Mouse (Mus musculus): ENCODE measurements around the gene Fmc1. TPM values are rescaled to one million over a fixed set of nuclear protein-coding genes. Genes with fewer than 3 reads are reported as not detected.
A peak's percentile ranks its signal among the peaks of the same experiment; 100 is the strongest.

Gene Fmc1
- total RNA-seq, 2 experiments from 2014 or later, result 49.6 to 52.0 TPM

GRCm38 (mm10) chr6:38551062-38551988 is 18.0 kb downstream of the Fmc1 start, which contains the start of gene Luc7l2:
Gene Luc7l2, plus strand, starts transcription at chr6:38551334.
- intact Hi-C loops (cut with DNase I), result loop anchor here (2.0 kb wide), 1 partner anchor 17 kb away; no protein-coding TSS in a partner anchor
- DNase-seq, result peak; percentile 99

- intact Hi-C loops (cut with DNase I), result loop anchor here (2.0 kb wide), 1 partner anchor 17 kb away; no protein-coding TSS in a partner anchor
Measured at GRCm38 (mm10) chr6:38551989-38552635, 18.8 kb downstream of the Fmc1 start.

GRCm38 (mm10) chr6:38552636-38553000 is 19.3 kb downstream of the Fmc1 start:
- DNase-seq, result no peak
- intact Hi-C loops (cut with DNase I), result no loop called here

More at GRCm38 (mm10) chr6:38551989-38552635, 18.8 kb downstream of the Fmc1 start:
- DNase-seq, result peak; percentile 99

DNA sequence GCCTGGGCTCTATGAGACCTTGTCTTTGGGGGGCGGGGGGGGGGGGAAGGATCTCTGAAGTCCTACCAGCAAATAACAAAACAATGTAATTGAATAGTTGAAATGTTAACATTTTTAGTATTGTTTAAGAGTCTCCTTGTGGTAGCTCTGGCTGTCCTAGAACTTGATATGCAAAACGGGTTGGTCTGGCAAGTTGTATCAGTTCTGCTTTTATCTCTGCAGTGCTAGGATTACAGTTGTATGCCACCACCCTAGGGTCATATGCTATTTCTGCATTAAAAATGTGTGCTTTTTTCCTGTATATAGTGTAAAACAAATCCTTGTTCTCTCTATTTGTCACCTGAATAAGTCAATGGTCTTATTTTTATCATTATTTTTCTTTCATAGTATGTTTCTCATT is 42.8 kb downstream of the Fmc1 start:
- intact Hi-C loops (cut with DNase I), result no loop called here
- no peak for DNase-seq

GRCm38 (mm10) chr6:38580112-38580857 is 47.0 kb downstream of the Fmc1 start:
- intact Hi-C loops (cut with DNase I), result no loop called here
- DNase-seq, result no peak

DNA sequence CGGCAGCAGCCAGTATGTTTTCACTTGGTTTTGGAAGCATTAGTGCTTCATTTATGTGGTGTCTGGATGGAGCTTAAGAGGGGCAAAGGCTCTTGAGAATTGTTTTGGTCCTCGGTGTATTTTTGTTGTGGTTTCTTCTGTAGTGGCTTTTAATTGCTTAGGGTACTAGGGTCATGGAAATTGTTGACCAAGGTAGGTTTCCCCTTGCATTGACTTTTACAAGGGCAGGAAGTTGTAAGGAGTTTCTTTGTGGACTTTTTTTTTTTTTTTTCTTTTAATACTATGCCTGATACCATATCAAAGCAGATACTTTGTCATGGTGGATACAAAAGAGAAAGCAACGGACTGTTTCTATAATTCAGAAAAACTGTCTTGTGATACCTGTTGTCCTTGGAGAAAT is 48.4 kb downstream of the Fmc1 start:
- intact Hi-C loops (cut with DNase I), result no loop called here
- DNase-seq, result no peak

Small RNAs within 50 kb of the gene (microRNA-seq; reads per million reads assigned to microRNA genes)
- not detected for gene Mir7670

Other genes with a start within 250 kb of the Fmc1 start
- gene Zc3hav1l, start 234.2 kb upstream of the Fmc1 start, total RNA-seq (2021), result 1 to 10 TPM; 8.0 to 9.4 TPM
- gene Zc3hav1, start 178.9 kb upstream of the Fmc1 start, total RNA-seq (2021), result 1 to 10 TPM; 2.1 to 2.5 TPM
- 10 to 100 TPM; 10.1 to 11.5 TPM for gene Ttc26, start 152.0 kb upstream of the Fmc1 start, total RNA-seq (2021)
- 10 to 100 TPM; 47.1 to 48.8 TPM for gene Ubn2, start 99.6 kb upstream of the Fmc1 start, total RNA-seq (2021)
- gene Luc7l2, start 17.8 kb downstream of the Fmc1 start, total RNA-seq (2021), result 100 to 1,000 TPM; 182 TPM
- under 1 TPM in 1 of 2 experiments, not detected in 1; 0.26 TPM for gene Klrg2, start 103.7 kb downstream of the Fmc1 start, total RNA-seq (2021)
- 10 to 100 TPM; 68.3 to 70.8 TPM for gene Clec2l, start 129.6 kb downstream of the Fmc1 start, total RNA-seq (2021)

Measured in left cerebral cortex, postnatal 4 days (tissue).